Mouse (Mus musculus) lung, embryonic 15.5 days (tissue): ENCODE data around the gene Stag3. TPM values are rescaled to one million over a fixed set of nuclear protein-coding genes. Genes with fewer than 3 reads are reported as not detected.

Source experiments
- ATAC-seq: fragments of 200-750 bp; cut with Nextera tagmentation; 2 replicates; pipeline ENCODE4 v1.8.0; 2017; ENCODE audit warnings: moderate number of reproducible peaks, borderline replicate concordance; ENCODE audit not compliant: low FRiP score, low TSS enrichment; ENCODE audit errors: extremely low read depth
- H3K27ac ChIP-seq: fragments of 300-500 bp; sonication (generic); 2 replicates; pipeline ENCODE4 v1.5.1; 2015; ENCODE audit warnings: moderate library complexity, mild to moderate bottlenecking, inconsistent platforms
- H3K27me3 ChIP-seq: fragments of 300-500 bp; sonication (generic); 2 replicates; pipeline ENCODE4 v1.6.1; 2015; ENCODE audit warnings: inconsistent platforms
- H3K36me3 ChIP-seq: fragments of 300-500 bp; sonication (generic); 2 replicates; pipeline ENCODE4 v1.6.1; 2015; ENCODE audit warnings: inconsistent platforms
- H3K4me1 ChIP-seq: fragments of 300-500 bp; sonication (generic); 2 replicates; pipeline ENCODE4 v1.6.1; 2015; ENCODE audit warnings: inconsistent platforms
- H3K4me2 ChIP-seq: fragments of 300-500 bp; sonication (generic); 2 replicates; pipeline ENCODE4 v1.6.1; 2015; ENCODE audit warnings: inconsistent platforms, mild to moderate bottlenecking, moderate library complexity
- H3K4me3 ChIP-seq: fragments of 300-500 bp; sonication (generic); 2 replicates; pipeline ENCODE4 v1.5.1; 2015; ENCODE audit warnings: mild to moderate bottlenecking, inconsistent platforms
- H3K9ac ChIP-seq: fragments of 300-500 bp; sonication (generic); 2 replicates; pipeline ENCODE4 v1.6.1; 2015; ENCODE audit warnings: inconsistent platforms
- H3K9me3 ChIP-seq: fragments of 300-500 bp; sonication (generic); 2 replicates; pipeline ENCODE4 v1.6.1; 2016; ENCODE audit warnings: inconsistent platforms
- WGBS: fragments of 180-500 bp; shearing (Covaris S2); methylation state at CpG from one replicate; pipeline ENCODE4 v1.1.7; 2015; 5-methylcytosine and 5-hydroxymethylcytosine counted together
- polyA plus RNA-seq: library from polyadenylated mRNA; unstranded; fragments of >200 nt; fragmentation: Nextera tagmentation; extraction: Ambion mirVana; gene quantifications from 2 replicates; pipeline ENCODE4 v1.2.1, GENCODE M21; 2015

Stag3 gene
- 2.6 and 3.6 TPM in 2 replicates for polyA plus RNA-seq

DNA sequence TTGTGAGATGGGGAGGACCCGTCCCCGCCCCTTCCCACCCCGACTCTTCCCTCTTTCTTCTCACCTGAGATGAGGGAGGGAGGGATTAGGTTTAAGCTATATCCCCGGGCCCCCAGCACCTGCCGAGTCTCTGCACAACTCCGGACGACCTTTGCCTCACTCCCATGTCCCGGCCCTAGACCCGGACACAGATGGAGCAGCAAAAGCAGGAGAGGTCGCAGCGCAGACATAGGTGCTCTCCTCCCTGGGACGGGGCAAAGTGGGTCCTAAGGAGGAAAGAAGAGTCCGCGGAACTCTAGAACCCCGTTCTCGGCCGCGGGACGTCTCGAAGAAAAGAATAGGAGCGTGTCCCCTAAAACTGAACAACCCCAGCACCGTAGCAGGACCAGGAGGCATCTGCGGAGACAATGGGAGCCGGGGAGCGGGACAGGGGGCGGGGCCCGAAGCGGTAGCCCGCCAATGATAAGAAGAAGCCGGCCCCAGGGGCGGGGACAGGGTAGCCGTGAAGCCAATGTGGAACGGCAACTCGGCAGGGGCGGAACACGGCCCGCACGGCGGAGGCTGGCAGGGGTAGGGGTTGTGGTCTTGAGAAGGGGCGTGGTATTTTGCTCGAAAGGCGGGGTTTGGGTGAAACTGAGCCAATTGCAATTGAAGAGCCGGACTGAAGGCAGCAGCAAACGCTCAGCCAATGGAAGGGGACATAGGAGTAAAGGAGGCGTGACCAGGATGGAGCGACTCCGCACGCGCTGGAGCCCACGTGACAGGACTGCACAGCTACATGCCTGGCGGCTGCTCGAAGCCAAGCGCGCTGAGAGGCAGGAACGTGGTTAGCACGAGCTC is at the start of gene Stag3, which contains the start of the genes Gm43720 and Gpc2:
TSS of gene Stag3 (plus strand) at position 656 of the 840 bp plus-strand sequence.
TSS of gene Gm43720 (minus strand) at position 374 of the 840 bp plus-strand sequence.
TSS of gene Gpc2 (minus strand) at position 421 of the 840 bp plus-strand sequence.
- Histone ChIP-seq H3K27ac (peak within 1 kb of the TSS; percentile 12; the same call in 1 of the 2 replicates), H3K4me1 (peaks cover 27% of the 10 kb centered on the region), H3K36me3 (no peaks in the 10 kb centered on the region), H3K4me3 (peak within 1 kb of the TSS; percentile 78), H3K9ac (peak within 1 kb of the TSS; percentile 74), H3K27me3 (no peaks in the 10 kb centered on the region), H3K9me3 (peaks cover 7% of the 10 kb centered on the region; the same call in 1 of the 2 replicates), H3K4me2 (peak within 1 kb of the TSS; percentile 91)
- ATAC-seq, result peak; percentile 99
- WGBS, result under 1% methylated on average over 56 of the region's 56 CpGs

DNA sequence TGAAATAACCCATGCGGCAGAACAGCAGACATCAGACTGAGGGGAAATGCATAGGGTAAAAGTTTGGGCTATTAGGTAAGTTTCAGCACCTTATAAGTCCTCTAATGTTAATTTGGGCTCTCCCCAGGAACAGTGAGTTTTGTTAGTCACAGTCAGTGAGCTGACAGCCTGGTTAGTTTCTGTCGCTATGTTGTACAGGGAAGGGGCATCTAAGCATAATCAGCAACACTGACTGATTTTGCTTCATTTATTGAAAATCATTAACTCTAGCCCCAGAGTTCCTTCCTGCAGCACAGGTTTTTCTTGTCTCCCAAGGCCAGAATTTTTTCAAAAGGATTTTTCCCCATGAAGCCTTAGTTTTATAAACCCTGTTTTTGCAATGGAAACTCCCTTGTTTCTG is 46.3 kb upstream of the Stag3 start:
- Histone ChIP-seq H3K4me1 (no peaks in the 10 kb centered on the region), H3K4me2 (no peak overlapping the region), H3K27me3 (no peaks in the 10 kb centered on the region), H3K36me3 (no peaks in the 10 kb centered on the region), H3K4me3 (no peak overlapping the region), H3K27ac (no peak overlapping the region), H3K9ac (no peak overlapping the region), H3K9me3 (no peaks in the 10 kb centered on the region)
- WGBS, result 77% methylated on average over 2 of the region's 2 CpGs
- no peak for ATAC-seq

DNA sequence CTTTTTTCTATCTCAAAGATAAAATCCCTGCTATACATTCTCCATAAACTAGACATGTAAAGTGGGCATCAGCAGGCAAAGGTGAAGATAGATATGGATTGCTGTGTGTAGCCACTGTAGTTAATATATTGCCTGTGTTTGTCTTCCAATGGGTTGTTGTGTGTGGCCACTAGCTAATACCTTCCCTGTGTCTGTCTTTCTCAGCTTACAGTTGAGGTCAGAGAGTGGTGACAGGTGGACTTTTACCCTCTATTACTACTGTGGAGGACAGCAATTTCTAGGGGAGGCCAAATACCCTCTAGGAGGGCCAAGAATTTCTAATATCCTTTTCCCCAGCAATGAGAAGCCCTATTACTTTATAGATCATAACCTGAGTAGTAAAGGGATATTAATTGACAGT is 45.8 kb upstream of the Stag3 start:
- Histone ChIP-seq H3K4me3 (no peak overlapping the region), H3K9me3 (no peaks in the 10 kb centered on the region), H3K4me1 (no peaks in the 10 kb centered on the region), H3K4me2 (no peak overlapping the region), H3K9ac (no peak overlapping the region), H3K27ac (no peak overlapping the region), H3K36me3 (no peaks in the 10 kb centered on the region), H3K27me3 (no peaks in the 10 kb centered on the region)
- no peak for ATAC-seq

GRCm38 (mm10) chr5:138241511-138241910 is 38.5 kb upstream of the Stag3 start:
- Histone ChIP-seq H3K4me3 (no peak overlapping the region), H3K27ac (no peak overlapping the region), H3K27me3 (no peaks in the 10 kb centered on the region), H3K36me3 (no peaks in the 10 kb centered on the region), H3K4me2 (no peak overlapping the region), H3K9ac (no peak overlapping the region), H3K4me1 (no peaks in the 10 kb centered on the region), H3K9me3 (no peaks in the 10 kb centered on the region)
- 11% methylated on average over 2 of the region's 2 CpGs for WGBS
- no peak for ATAC-seq

- H3K36me3 ChIP-seq, result no peaks in the 10 kb centered on the region
- WGBS, result 80% methylated on average over 12 of the region's 12 CpGs
Measured at GRCm38 (mm10) chr5:138251144-138251543, 28.9 kb upstream of the Stag3 start.

GRCm38 (mm10) chr5:138253061-138253460 is 27.0 kb upstream of the Stag3 start:
- no peaks in the 10 kb centered on the region for H3K27me3 ChIP-seq
- H3K4me3 ChIP-seq, result no peak overlapping the region
- H3K9me3 ChIP-seq, result no peaks in the 10 kb centered on the region
- no peak overlapping the region for H3K27ac ChIP-seq
- ATAC-seq, result no peak
- 0 out of 2 replicates have a peak, but pooled peaks cover 3% of the 10 kb centered on the region for H3K36me3 ChIP-seq
- peaks cover 10% of the 10 kb centered on the region for H3K4me1 ChIP-seq
- H3K4me2 ChIP-seq, result no peak overlapping the region
- H3K9ac ChIP-seq, result no peak overlapping the region
- 93% methylated on average over 3 of the region's 3 CpGs for WGBS

More at GRCm38 (mm10) chr5:138251144-138251543, 28.9 kb upstream of the Stag3 start:
- no peak overlapping the region for H3K27ac ChIP-seq
- peaks cover 6% of the 10 kb centered on the region for H3K4me1 ChIP-seq
- H3K4me3 ChIP-seq, result no peak overlapping the region
- ATAC-seq, result no peak
- no peak overlapping the region for H3K4me2 ChIP-seq
- no peaks in the 10 kb centered on the region for H3K9me3 ChIP-seq
- H3K9ac ChIP-seq, result no peak overlapping the region
- no peaks in the 10 kb centered on the region for H3K27me3 ChIP-seq

DNA sequence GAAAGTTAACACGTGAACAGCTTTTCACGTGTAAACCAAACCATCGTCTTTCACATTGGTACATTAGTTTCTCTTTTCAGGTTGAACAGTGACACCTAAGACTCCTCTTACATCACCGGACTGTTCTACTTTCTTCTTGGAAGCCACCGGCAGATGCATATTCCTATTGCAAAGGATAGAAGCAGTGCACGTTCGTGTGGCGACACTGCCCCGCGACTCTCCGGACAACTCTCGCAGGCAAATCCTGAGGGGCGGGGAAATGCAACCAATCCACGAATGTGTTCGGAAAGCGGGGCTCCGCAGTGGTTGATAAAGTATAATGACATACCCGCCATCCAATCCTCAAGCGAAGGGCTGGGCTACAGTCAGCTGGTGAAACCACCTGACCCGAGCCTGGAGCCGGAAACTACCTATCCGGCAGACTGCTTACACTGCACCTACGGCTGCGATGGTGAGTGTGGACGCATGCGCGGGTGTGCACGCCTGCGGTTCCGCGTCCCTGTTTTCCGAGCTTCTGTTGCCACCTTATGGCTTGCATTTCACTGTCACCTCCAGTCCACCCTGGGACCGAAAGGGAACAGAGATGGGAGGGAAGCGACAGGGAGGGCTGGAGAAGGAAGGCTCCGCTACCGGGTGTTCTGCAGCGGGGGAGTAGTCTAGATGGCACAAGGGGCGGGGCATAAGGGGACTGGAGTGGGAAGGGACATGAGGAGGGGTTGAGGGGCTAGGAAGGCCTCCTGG is 24.5 kb upstream of the Stag3 start, which contains the start of gene Lamtor4:
TSS of gene Lamtor4 (plus strand) at position 130 of the 741 bp plus-strand sequence.
- Histone ChIP-seq H3K27ac (peak within 1 kb of the TSS; percentile 77), H3K4me1 (peaks cover 10% of the 10 kb centered on the region), H3K9ac (peak within 1 kb of the TSS; percentile 61), H3K27me3 (no peaks in the 10 kb centered on the region), H3K9me3 (no peaks in the 10 kb centered on the region), H3K4me2 (peak within 1 kb of the TSS; percentile 70), H3K4me3 (peak within 1 kb of the TSS; percentile 76), H3K36me3 (peaks cover 23% of the 10 kb centered on the region)
- WGBS, result under 1% methylated on average over 38 of the region's 38 CpGs
- ATAC-seq, result peak; percentile 99

GRCm38 (mm10) chr5:138256094-138256467 is 24.0 kb upstream of the Stag3 start:
- Histone ChIP-seq H3K27me3 (no peaks in the 10 kb centered on the region), H3K4me1 (peaks cover 10% of the 10 kb centered on the region), H3K4me2 (peak overlapping the region; percentile 70), H3K36me3 (peaks cover 29% of the 10 kb centered on the region), H3K27ac (peak overlapping the region; percentile 77), H3K4me3 (peak overlapping the region; percentile 76), H3K9me3 (no peaks in the 10 kb centered on the region), H3K9ac (peak overlapping the region; percentile 61)
- no peak for ATAC-seq
- 20% methylated on average over 7 of the region's 7 CpGs for WGBS

GRCm38 (mm10) chr5:138256966-138257584 is 23.0 kb upstream of the Stag3 start:
- peaks cover 16% of the 10 kb centered on the region for H3K4me1 ChIP-seq
- no peak overlapping the region for H3K9ac ChIP-seq
- no peak overlapping the region for H3K27ac ChIP-seq
- no peaks in the 10 kb centered on the region for H3K9me3 ChIP-seq
- H3K36me3 ChIP-seq, result peaks cover 38% of the 10 kb centered on the region
- H3K4me2 ChIP-seq, result no peak overlapping the region
- no peak overlapping the region for H3K4me3 ChIP-seq
- H3K27me3 ChIP-seq, result no peaks in the 10 kb centered on the region
- 80% methylated on average over 10 of the region's 10 CpGs for WGBS
- ATAC-seq, result no peak

DNA sequence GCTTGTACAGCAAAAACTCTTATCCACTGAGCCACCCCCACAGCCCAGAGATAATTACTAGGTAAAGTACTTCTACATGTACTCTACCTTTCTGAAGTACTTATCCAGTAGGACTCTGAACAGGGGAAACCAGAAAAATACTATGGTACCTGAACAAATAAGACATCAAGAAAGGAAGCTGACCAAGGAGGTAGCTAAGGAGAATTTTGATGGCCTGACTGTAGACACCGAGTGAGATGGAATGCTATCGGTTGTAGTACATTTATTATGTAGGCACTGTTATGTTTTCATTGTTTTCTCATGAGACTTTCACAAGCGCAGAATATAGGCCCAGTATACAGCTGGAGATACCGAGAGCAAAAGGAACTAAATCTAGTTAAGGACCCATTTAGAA is 22.5 kb upstream of the Stag3 start:
- no peak for ATAC-seq
- H3K4me1 ChIP-seq, result peaks cover 21% of the 10 kb centered on the region
- no peaks in the 10 kb centered on the region for H3K27me3 ChIP-seq
- peaks cover 39% of the 10 kb centered on the region for H3K36me3 ChIP-seq
- H3K4me2 ChIP-seq, result no peak overlapping the region
- no peak overlapping the region for H3K9ac ChIP-seq
- H3K4me3 ChIP-seq, result no peak overlapping the region
- H3K9me3 ChIP-seq, result no peaks in the 10 kb centered on the region
- no peak overlapping the region for H3K27ac ChIP-seq
- 93% methylated on average over 4 of the region's 4 CpGs for WGBS

- no peak for ATAC-seq
- peaks cover 26% of the 10 kb centered on the region for H3K4me1 ChIP-seq
- H3K27ac ChIP-seq, result no peak overlapping the region
- no peak overlapping the region for H3K4me3 ChIP-seq
- H3K27me3 ChIP-seq, result no peaks in the 10 kb centered on the region
- no peak overlapping the region for H3K9ac ChIP-seq
- H3K9me3 ChIP-seq, result no peaks in the 10 kb centered on the region
- 74% methylated on average over 3 of the region's 3 CpGs for WGBS
- peaks cover 39% of the 10 kb centered on the region for H3K36me3 ChIP-seq
- no peak overlapping the region for H3K4me2 ChIP-seq
Measured at GRCm38 (mm10) chr5:138258078-138258477, 22.0 kb upstream of the Stag3 start.
